Mouse (Mus musculus): Measurements from ENCODE around the gene Tdg. TPM values are rescaled to one million over a fixed set of nuclear protein-coding genes. Genes with fewer than 3 reads are reported as not detected.

The Tdg gene
- polyA plus RNA-seq, 1 experiment from 2014 or later: 77.4 TPM

DNA sequence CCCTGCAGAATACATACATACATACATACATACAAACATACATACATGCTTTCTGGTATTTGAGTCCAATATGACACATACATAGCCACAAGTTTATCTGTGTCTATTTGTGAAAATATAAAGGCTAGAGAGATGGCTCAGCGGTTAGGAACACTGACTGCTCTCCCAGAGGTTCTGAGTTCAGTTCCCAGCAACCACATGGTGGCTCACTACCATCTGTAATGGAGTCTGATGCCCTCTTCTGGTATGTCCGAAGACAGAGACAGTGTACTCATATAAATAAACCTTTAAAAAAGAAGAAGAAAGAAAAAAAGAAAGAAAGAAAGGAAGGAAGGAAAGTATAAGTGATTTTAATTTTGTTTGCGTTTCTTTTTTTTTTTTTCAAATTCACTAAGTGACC lies 36.3 kb downstream of the Tdg start:
- 57% methylated on average over 3 of the region's 3 CpGs for WGBS
- Histone ChIP-seq H3K27me3 (ENCODE audit: control insufficient read depth, insufficient read depth, low read length) (no peaks in the 10 kb centered on the region), H3K36me3 (ENCODE audit: control insufficient read depth, insufficient read depth, low read length) (no peaks in the 10 kb centered on the region), H3K4me2 (ENCODE audit: low read length) (peak overlapping the region; percentile 63; the same call in 1 of the 2 replicates), H3K27ac (replicated peaks in 1 of 2; ENCODE audit: control insufficient read depth in 1 of 2, insufficient read depth in 1 of 2, low read depth in 2 of 2, low read length in 2 of 2) (no peak overlapping the region), H3K4me3 (ENCODE audit: control insufficient read depth in 1 of 2, insufficient read depth in 1 of 2, low read depth in 1 of 2, low read length in 2 of 2) (no peak overlapping the region), H3K4me1 (ENCODE audit: control insufficient read depth in 2 of 2, insufficient read depth in 2 of 2, low read length in 2 of 2) (peaks cover 5% of the 10 kb centered on the region in 2 experiments; a peak in 3 of 4 replicates), H3K9me3 (ENCODE audit: control insufficient read depth, low read length) (no peaks in the 10 kb centered on the region), H3K9ac (ENCODE audit: low read length) (no peak overlapping the region)
- ATAC-seq (ENCODE audit: insufficient number of reproducible peaks, insufficient read depth, low FRiP score, low read depth): no peak

DNA sequence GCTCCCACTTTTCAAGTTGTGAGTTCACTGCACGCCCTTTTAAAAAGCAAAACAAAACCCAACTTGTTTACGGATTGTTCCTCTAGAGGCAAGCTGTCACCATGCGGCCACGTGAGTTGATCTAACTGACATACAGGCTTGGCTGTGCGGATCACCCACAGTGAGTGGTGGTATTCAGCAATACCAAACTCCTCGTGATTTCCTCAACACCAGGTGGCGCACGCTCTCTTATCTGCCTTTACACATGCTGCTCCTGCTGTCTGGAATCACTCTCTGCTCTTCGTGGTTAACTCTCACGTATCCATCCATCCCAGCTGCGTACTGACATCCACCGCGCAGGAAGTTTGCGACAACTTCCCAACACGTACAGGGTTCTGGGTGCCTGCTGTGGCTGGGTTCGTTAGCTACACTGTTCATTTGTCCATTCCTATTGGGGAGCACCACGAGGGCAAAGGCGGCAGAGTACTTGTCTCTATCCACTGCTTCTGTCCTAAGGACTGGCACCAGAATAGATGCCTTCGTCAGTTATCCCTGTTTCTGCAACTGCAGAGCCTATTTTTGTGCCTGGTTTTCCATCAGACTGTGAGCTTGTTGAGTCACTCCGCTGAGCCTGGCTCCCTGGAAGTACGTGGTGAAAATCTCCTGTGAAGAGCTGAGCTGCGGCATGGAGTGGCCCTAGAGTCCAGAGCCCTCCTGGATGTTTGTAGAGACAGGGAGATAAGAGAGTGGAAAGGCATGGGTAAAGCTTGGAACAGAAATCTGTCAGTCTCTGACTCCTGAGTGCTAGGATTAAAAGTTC lies 37.0 kb downstream of the Tdg start:
- H3K27me3 ChIP-seq (ENCODE audit: control insufficient read depth, insufficient read depth, low read length): no peaks in the 10 kb centered on the region
- 0 out of 2 replicates have a peak overlapping the region, but pooled peaks have one; percentile 31 for H3K9ac ChIP-seq (ENCODE audit: low read length)
- WGBS: 5% methylated on average over 22 of the region's 22 CpGs

DNA sequence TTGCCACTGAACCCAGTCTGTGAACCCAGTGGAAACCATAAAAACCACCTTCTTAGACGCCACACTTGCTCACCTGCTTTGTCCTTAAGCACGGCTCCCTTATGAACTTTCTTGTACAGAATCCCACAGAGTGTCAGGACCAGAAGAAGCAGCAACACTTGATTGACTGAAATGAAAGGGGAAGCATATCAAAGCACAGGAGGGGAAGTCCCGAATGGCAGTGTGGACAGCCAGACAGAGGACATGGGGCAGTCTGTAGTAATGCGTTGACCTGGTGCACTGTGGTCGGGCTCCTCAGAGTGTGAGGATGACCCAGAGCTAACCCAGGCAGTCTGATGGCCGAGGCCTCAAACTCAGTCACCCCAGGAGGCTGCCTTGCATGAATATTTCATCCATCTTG lies 40.6 kb downstream of the Tdg start:
- no peak for ATAC-seq (ENCODE audit: insufficient number of reproducible peaks, insufficient read depth, low FRiP score, low read depth)
- Histone ChIP-seq H3K9ac (ENCODE audit: low read length) (no peak overlapping the region), H3K27me3 (ENCODE audit: control insufficient read depth, insufficient read depth, low read length) (no peaks in the 10 kb centered on the region), H3K4me3 (ENCODE audit: control insufficient read depth in 1 of 2, insufficient read depth in 1 of 2, low read depth in 1 of 2, low read length in 2 of 2) (no peak overlapping the region), H3K27ac (replicated peaks in 1 of 2; ENCODE audit: control insufficient read depth in 1 of 2, insufficient read depth in 1 of 2, low read depth in 2 of 2, low read length in 2 of 2) (no peak overlapping the region), H3K4me2 (ENCODE audit: low read length) (no peak overlapping the region), H3K4me1 (ENCODE audit: control insufficient read depth in 2 of 2, insufficient read depth in 2 of 2, low read length in 2 of 2) (peaks cover 5% of the 10 kb centered on the region in 2 experiments; a peak in 3 of 4 replicates), H3K36me3 (ENCODE audit: control insufficient read depth, insufficient read depth, low read length) (no peaks in the 10 kb centered on the region), H3K9me3 (ENCODE audit: control insufficient read depth, low read length) (no peaks in the 10 kb centered on the region)
- WGBS: 76% methylated on average over 6 of the region's 6 CpGs

More for the DNA sequence above, 37.0 kb downstream of the Tdg start:
- 0 out of 4 replicates have a peak overlapping the region, but pooled peaks of 1 of the 2 experiments have one; percentile 29 for H3K27ac ChIP-seq (replicated peaks in 1 of 2; ENCODE audit: control insufficient read depth in 1 of 2, insufficient read depth in 1 of 2, low read depth in 2 of 2, low read length in 2 of 2)
- peak overlapping the region; percentile 63 for H3K4me2 ChIP-seq (ENCODE audit: low read length)
- peaks cover 5% of the 10 kb centered on the region in 2 experiments; a peak in 3 of 4 replicates for H3K4me1 ChIP-seq (ENCODE audit: control insufficient read depth in 2 of 2, insufficient read depth in 2 of 2, low read length in 2 of 2)
- H3K4me3 ChIP-seq (ENCODE audit: control insufficient read depth in 1 of 2, insufficient read depth in 1 of 2, low read depth in 1 of 2, low read length in 2 of 2): peak overlapping the region; percentile 19 to 26; a peak in 3 of 4 replicates
- ATAC-seq (ENCODE audit: insufficient number of reproducible peaks, insufficient read depth, low FRiP score, low read depth): peak; percentile 85; the same call in 1 of the 2 replicates
- H3K9me3 ChIP-seq (ENCODE audit: control insufficient read depth, low read length): no peaks in the 10 kb centered on the region
- no peaks in the 10 kb centered on the region for H3K36me3 ChIP-seq (ENCODE audit: control insufficient read depth, insufficient read depth, low read length)

DNA sequence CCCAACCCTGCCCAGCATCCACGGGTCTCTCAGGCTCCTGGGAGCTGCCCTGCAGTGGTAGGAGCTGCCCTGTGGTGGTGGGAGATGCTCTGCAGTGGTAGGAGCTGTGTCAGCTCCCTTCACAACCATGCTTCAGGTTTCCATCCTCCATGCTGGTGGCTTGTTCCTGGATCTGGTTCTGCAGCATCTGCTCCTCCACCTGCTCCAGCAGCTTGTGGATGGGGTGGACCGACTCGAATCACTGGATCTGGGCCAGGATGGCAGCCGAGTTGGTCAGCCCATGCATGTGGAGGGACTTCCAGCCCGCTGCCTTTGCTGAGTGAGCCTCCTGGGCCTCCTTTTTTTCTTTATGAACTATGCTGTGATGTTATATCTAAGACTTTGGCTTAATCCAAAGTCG lies 47.3 kb downstream of the Tdg start:
- Histone ChIP-seq H3K4me3 (ENCODE audit: control insufficient read depth in 1 of 2, insufficient read depth in 1 of 2, low read depth in 1 of 2, low read length in 2 of 2) (no peak overlapping the region), H3K27ac (replicated peaks in 1 of 2; ENCODE audit: control insufficient read depth in 1 of 2, insufficient read depth in 1 of 2, low read depth in 2 of 2, low read length in 2 of 2) (no peak overlapping the region), H3K27me3 (ENCODE audit: control insufficient read depth, insufficient read depth, low read length) (no peaks in the 10 kb centered on the region), H3K4me2 (ENCODE audit: low read length) (no peak overlapping the region), H3K9me3 (ENCODE audit: control insufficient read depth, low read length) (no peaks in the 10 kb centered on the region), H3K4me1 (ENCODE audit: control insufficient read depth in 2 of 2, insufficient read depth in 2 of 2, low read length in 2 of 2) (no peaks in the 10 kb centered on the region), H3K9ac (ENCODE audit: low read length) (no peak overlapping the region), H3K36me3 (ENCODE audit: control insufficient read depth, insufficient read depth, low read length) (no peaks in the 10 kb centered on the region)
- no peak for ATAC-seq (ENCODE audit: insufficient number of reproducible peaks, insufficient read depth, low FRiP score, low read depth)
- WGBS: 70% methylated on average over 6 of the region's 6 CpGs

DNA sequence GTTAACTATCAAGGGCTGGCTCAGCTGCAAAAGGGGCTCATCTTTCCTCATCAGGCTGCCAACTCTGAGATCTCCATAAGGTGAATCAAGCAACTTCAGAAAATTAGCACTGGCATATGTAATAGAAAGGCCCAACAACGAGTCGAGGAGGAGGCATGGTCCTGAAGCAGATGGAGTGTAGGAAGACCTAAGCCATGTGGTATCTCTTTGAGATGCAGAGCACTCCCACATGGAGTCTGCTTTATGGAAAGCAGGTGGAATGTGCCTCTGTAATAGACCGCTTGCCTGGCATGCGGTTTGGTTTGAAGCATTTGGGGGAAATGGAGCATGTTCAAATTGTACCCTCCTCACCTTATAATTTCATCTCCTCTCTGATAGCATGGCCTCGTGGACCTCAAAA lies 51.1 kb downstream of the Tdg start:
- H3K9ac ChIP-seq (ENCODE audit: low read length): no peak overlapping the region

DNA sequence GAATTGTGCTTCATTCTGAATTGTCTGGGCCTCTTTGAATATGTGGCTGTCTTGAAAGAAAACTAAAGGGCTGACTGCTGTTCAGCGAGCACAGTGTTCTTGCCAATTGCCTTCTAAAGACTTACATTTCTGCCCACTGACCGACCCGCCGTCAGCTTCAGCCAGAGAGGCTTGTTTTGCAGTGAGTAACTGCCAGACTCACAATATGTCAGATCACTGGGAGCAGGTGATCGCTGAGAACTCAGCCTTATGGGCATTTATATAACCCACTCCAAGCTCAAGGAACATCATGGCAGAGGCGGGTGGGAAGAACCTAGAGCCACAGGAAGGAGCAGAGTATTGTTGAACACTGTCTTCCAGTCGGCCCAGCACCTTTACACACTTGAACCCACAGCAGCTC lies 52.0 kb downstream of the Tdg start:
- 84% methylated on average over 7 of the region's 7 CpGs for WGBS

More for the DNA sequence above, 51.1 kb downstream of the Tdg start:
- Histone ChIP-seq H3K36me3 (ENCODE audit: control insufficient read depth, insufficient read depth, low read length) (no peaks in the 10 kb centered on the region), H3K27ac (replicated peaks in 1 of 2; ENCODE audit: control insufficient read depth in 1 of 2, insufficient read depth in 1 of 2, low read depth in 2 of 2, low read length in 2 of 2) (no peak overlapping the region), H3K27me3 (ENCODE audit: control insufficient read depth, insufficient read depth, low read length) (no peaks in the 10 kb centered on the region), H3K4me2 (ENCODE audit: low read length) (no peak overlapping the region), H3K9me3 (ENCODE audit: control insufficient read depth, low read length) (no peaks in the 10 kb centered on the region; the same call in 1 of the 2 replicates), H3K4me3 (ENCODE audit: control insufficient read depth in 1 of 2, insufficient read depth in 1 of 2, low read depth in 1 of 2, low read length in 2 of 2) (no peak overlapping the region), H3K4me1 (ENCODE audit: control insufficient read depth in 2 of 2, insufficient read depth in 2 of 2, low read length in 2 of 2) (no peaks in the 10 kb centered on the region)
- ATAC-seq (ENCODE audit: insufficient number of reproducible peaks, insufficient read depth, low FRiP score, low read depth): no peak
- 76% methylated on average over 5 of the region's 5 CpGs for WGBS

DNA sequence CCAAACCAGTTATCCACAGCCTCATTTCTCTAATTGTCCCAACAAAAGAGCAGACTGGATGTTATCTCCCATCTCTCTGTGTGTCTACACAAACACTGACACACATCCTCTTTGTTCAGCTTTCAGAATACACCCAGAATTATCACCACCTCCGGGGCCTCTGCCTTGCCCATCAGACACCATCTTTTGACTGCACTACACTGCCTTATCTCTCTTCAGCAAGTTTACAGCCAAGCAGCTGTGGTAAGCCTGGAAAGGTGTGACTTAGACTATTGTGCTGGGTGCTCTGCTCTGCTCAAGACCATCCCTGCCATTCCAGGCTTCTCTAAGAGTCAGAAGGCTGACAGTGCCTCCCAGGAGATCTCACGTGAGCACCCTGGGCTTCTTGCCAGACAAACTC lies 55.8 kb downstream of the Tdg start:
- Histone ChIP-seq H3K36me3 (ENCODE audit: control insufficient read depth, insufficient read depth, low read length) (no peaks in the 10 kb centered on the region), H3K4me3 (ENCODE audit: control insufficient read depth in 1 of 2, insufficient read depth in 1 of 2, low read depth in 1 of 2, low read length in 2 of 2) (no peak overlapping the region), H3K27me3 (ENCODE audit: control insufficient read depth, insufficient read depth, low read length) (no peaks in the 10 kb centered on the region), H3K9ac (ENCODE audit: low read length) (no peak overlapping the region), H3K4me2 (ENCODE audit: low read length) (no peak overlapping the region), H3K27ac (replicated peaks in 1 of 2; ENCODE audit: control insufficient read depth in 1 of 2, insufficient read depth in 1 of 2, low read depth in 2 of 2, low read length in 2 of 2) (no peak overlapping the region), H3K4me1 (ENCODE audit: control insufficient read depth in 2 of 2, insufficient read depth in 2 of 2, low read length in 2 of 2) (peaks cover 4 to 10% of the 10 kb centered on the region in 2 experiments), H3K9me3 (ENCODE audit: control insufficient read depth, low read length) (no peaks in the 10 kb centered on the region; the same call in 1 of the 2 replicates)
- no peak for ATAC-seq (ENCODE audit: insufficient number of reproducible peaks, insufficient read depth, low FRiP score, low read depth)
- 31% methylated on average over 2 of the region's 2 CpGs for WGBS

More for the DNA sequence above, 52.0 kb downstream of the Tdg start:
- ATAC-seq (ENCODE audit: insufficient number of reproducible peaks, insufficient read depth, low FRiP score, low read depth): no peak
- no peak overlapping the region for H3K4me2 ChIP-seq (ENCODE audit: low read length)
- no peaks in the 10 kb centered on the region for H3K4me1 ChIP-seq (ENCODE audit: control insufficient read depth in 2 of 2, insufficient read depth in 2 of 2, low read length in 2 of 2)
- H3K36me3 ChIP-seq (ENCODE audit: control insufficient read depth, insufficient read depth, low read length): no peaks in the 10 kb centered on the region
- H3K27me3 ChIP-seq (ENCODE audit: control insufficient read depth, insufficient read depth, low read length): no peaks in the 10 kb centered on the region
- H3K4me3 ChIP-seq (ENCODE audit: control insufficient read depth in 1 of 2, insufficient read depth in 1 of 2, low read depth in 1 of 2, low read length in 2 of 2): no peak overlapping the region
- no peak overlapping the region for H3K9ac ChIP-seq (ENCODE audit: low read length)
- H3K27ac ChIP-seq (replicated peaks in 1 of 2; ENCODE audit: control insufficient read depth in 1 of 2, insufficient read depth in 1 of 2, low read depth in 2 of 2, low read length in 2 of 2): no peak overlapping the region
- no peaks in the 10 kb centered on the region; the same call in 1 of the 2 replicates for H3K9me3 ChIP-seq (ENCODE audit: control insufficient read depth, low read length)
